Mouse (Mus musculus): ENCODE results near the gene Nkiras2.
"Not testable (repeated sequence)": the region's sequence is repeated elsewhere in the genome, so short reads cannot be mapped to it uniquely, and the experiment has no call there.

The Nkiras2 gene

DNA sequence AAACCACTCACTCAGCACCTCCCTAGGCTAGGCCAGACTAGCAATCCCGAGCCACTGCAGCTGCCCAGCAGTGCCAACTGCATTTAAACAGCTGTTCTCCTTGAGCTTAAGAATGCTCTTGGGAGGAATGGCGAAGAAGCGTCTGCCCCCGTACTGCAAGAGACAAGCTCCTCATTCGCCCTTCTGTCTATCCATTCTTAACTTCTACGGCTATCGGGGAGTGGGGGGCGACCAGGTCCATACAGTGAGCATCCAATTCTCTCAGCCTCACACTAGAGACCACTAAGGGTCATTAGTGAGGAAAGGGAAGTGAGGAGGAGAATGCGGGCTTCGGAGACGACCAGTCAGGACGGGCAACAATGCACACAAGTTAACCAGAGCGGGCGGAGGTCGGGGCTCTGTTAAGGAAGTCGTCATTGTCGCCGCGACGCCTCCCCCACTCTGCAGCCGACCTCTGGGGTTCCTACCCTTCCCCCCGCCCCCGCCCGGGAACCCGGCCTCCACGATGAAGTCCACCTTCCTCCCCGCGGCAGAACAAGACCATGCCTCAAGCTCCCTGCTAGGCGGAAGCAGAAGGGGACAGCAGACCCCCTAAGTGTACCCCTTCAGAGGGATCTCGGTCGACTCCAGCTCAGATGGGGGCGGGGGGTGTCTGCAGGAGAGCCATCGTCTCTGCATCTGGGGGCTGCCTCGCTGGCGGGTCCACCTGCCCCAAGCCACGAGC, at the start of gene Nkiras2:
Nkiras2 (plus strand) TSS at position 484 of the 724 bp plus-strand sequence.
- in situ Hi-C loops (cut with MboI, MseI): no loop called here

DNA sequence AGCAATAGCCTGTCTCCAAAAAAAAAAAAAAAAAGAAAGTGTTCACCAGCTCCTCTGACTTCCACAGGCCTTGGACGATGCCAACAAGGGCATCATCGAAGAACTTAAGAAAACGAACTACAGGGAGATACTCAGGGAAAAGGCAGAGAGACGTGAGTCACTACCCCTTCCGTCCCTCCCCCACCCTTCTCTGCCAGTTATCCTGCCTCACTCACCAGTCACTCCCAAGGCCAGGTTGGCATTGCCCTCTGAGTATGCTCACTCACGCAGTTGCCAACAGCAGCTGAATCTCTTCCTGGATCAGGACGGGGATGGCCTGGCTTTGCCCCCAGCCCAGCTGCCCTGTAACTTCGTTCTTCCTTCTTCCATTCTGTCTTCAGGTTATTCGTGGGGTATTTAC, 49.3 kb upstream of the Nkiras2 start:
- in situ Hi-C loops (cut with MboI, MseI): loop anchor here (5.0 kb wide), 1 partner anchor 138 kb away; no protein-coding TSS in a partner anchor

DNA sequence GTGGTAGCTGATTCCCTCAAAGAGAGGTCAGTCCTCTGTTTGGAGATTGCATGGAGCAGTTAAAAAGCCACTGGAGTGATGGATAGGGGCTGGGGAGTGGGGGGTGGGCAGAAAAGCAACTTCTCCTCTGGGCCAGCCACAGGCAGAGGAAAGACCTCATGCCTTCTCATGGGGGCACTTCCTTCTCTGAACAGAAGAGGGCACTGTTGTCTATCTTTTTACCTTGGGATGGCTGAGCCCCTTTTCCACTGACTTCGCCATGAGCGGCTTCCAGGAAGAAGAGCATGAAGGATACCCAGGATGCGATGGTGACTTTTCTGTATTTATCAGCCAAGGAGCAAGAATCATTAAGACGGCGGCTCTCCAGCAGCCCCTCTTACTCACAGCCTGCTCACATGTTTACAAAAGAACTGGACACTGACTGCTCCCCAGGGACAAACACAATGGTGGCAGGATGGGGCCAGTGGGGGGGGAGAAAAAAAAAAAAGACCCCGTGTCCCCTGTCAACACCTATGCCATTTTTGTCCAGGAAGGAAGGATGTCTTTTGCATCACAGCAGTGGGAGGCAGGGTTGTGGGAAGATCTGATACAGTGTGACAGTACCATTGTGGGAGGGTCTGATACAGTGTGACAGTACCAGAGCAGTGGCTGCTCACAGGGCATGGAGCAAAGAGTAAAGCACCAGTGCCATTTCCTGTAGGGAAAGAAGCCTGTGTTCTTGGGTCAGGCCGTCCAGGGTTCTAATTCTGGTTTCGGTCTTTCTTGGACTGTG, 48.4 kb upstream of the Nkiras2 start:
- in situ Hi-C loops (cut with MboI, MseI): loop anchor here (5.0 kb wide), 1 partner anchor 137 kb away; no protein-coding TSS in a partner anchor

DNA sequence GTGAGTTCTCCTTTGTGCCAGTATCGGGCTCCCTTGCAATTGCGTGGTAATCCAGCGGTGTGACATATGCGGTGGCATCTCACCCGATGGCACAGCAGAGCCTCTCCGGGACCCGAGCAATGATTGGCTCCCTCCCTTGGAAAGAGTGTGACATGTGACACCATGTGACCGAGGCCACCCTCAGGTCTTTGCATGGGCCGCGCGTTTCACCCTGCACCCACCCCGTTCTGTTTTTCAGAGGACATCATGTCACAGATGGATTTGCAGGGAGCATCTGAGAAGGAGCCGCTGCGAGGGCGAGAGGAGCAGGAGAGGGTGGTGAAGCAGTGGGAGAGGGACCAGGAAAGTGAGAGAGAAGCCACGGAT, 47.9 kb upstream of the Nkiras2 start:
- in situ Hi-C loops (cut with MboI, MseI): loop anchor here (5.0 kb wide), 1 partner anchor 136 kb away; no protein-coding TSS in a partner anchor

DNA sequence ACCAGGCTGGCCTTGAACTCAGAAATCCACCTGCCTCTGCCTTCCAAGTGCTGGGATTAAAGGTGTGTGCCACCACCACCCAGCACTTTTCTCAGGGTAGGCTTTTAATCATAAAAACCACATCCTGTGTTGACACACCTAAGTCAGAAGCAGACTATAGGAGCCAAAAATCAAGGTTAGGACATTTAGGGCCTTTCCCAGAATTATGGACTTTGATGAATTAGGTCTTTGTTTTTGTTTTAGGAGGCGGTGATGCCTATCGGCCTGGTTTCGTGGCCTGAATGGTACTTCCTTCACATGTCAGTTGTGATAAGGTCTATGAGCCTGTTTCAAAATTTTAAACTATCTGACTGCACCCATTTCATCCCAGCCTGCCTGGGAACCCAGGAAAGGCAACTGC, 44.9 kb upstream of the Nkiras2 start:
- in situ Hi-C loops (cut with MboI, MseI): loop anchor here (5.0 kb wide), 1 partner anchor 133 kb away; no protein-coding TSS in a partner anchor

DNA sequence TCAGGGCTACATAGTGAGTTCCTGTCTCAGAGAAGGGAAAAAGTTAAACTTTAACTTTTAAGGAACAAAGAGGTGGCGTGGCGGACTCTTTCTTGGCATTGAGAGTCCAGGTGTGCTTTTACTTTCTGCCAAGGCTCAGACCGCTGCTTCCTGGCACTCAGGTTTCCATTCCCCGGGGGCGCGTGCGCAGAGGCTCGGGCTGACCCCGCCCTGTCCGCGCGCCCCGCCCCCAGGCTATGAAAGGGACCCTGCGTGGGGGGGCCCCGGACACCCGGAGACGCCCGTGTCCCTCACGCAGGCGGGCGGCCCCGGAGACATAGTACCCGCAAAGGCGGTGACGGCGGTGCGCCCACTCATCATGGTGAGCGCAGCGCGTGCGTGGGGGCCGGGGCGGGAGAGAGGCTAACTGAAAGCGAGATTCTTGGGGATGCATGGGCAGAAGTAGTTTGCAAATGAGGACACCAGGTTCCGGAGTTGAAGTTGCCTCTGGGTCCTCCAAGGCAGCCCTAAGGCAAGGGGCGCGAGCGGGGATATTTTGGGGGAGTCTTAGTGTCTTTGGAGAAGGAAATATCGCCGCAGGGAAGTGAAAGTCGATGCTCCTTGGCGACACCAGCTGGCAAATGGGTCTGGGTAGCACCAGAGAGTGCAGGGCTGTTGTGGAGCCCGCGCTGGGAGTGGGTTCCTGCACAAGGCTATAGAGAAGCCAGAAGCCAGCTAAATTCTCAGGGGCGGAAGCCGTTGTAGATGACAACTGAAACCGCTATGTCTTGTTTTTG, 44.1 kb upstream of the Nkiras2 start, which contains the start of gene Cnp:
Cnp (plus strand) TSS at position 197 of the 776 bp plus-strand sequence.
- in situ Hi-C loops (cut with MboI, MseI): loop anchor here (5.0 kb wide), 2 partner anchors 47 to 132 kb away; partner anchors contain the start of gene Dnajc7

DNA sequence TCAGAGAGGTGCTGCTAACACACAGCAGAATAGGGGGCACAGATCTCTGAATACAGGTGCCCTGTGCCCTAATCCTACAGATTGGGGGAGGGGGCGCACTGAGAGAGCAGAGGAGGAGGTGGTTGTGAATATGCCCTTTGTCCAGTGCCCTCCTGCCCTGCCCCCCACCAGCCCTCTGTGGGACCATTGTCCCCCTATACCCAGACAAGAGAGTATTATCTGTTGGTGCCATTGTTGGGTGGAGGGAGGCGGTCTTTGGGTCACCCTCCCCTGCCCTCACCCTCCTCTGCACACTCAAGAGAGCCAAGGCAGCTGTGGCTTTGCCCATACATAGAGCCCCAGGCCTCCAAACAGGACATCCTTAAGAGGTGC, 43.6 kb upstream of the Nkiras2 start:
- in situ Hi-C loops (cut with MboI, MseI): loop anchor here (5.0 kb wide), 1 partner anchor 47 kb away; the partner anchor contains the start of gene Dnajc7

DNA sequence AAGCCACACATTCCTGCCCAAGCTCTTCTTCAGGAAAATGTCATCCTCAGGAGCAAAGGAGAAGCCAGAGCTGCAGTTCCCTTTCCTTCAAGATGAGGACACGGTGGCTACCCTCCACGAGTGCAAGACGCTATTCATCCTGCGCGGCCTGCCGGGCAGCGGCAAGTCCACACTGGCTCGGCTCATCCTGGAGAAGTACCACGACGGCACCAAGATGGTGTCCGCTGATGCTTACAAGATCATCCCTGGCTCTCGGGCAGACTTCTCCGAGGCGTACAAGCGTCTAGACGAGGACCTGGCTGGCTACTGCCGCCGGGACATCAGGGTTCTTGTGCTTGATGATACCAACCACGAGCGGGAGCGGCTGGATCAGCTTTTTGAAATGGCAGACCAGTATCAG, 42.8 kb upstream of the Nkiras2 start:
- in situ Hi-C loops (cut with MboI, MseI): loop anchor here (5.0 kb wide), 1 partner anchor 46 kb away; the partner anchor contains the start of gene Dnajc7

DNA sequence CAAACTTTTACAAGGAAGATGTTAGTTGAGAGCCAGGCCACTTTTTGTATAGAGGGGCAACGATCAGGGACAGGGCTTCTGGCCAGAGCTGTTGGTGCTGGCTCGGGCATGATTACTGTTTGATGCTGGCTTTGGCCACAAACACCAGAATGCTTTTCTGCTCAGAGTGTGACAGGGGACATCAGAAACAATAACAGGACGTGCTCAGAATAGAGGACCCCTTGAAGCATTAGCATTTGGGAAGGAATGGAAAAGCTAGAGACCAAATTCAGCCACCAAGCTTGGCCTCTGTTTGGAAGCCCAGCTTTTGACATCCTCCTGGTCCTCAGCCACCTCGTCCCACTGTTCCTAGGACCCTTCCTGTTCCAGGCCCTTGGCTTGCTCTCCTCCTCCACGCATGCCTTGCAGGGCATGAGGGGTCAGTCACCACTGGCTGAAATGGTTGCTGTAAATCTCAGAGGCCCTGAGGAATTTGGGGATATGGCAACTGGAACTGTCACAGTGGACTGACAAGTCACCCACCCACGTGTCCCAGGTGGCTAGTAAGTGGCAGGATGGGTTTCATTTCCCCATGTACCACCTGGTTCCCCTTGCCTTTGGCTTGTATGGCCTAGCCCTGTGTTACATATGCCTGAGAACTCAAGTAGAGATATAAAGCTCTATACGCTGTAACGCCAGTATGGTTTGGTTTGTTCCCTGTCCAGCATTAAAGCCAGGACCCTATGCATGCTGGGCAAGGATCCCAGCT, 41.0 kb upstream of the Nkiras2 start:
- in situ Hi-C loops (cut with MboI, MseI): loop anchor here (5.0 kb wide), 1 partner anchor 44 kb away; the partner anchor contains the start of gene Dnajc7

DNA sequence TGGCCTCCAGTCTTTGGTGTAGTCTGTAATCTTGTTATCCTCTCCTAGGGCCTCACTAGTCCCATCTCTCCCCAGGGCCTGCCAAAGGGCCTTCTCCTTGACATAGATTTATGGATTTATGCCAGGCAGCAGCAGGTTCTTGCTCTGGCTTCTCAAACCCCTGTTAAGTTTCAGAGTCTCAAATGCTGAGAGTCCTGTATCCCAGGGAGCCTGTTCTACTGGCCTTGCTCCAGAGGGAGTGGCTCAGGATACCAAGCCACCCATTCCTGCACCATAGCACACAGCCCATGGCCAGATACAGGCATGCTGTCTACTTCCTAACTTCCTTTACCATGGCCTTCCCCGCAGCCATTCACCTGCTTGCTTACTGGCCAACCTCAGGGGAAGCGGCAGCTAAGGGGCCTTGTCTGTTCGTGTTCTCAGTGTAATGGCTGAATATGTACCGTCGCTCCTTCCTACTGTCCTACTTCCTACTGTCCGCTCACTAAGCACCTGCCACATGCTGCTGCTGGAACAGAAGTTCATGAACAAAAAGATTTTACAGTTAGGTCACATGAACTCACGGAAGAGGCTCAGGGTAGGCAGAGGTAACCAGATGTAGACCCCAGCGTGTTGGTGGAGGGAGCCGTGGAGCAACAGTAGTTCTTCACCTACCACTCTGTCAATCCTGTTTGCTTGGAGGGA, 39.8 kb upstream of the Nkiras2 start:
- in situ Hi-C loops (cut with MboI, MseI): loop anchor here (5.0 kb wide), 1 partner anchor 43 kb away; the partner anchor contains the start of gene Dnajc7

DNA sequence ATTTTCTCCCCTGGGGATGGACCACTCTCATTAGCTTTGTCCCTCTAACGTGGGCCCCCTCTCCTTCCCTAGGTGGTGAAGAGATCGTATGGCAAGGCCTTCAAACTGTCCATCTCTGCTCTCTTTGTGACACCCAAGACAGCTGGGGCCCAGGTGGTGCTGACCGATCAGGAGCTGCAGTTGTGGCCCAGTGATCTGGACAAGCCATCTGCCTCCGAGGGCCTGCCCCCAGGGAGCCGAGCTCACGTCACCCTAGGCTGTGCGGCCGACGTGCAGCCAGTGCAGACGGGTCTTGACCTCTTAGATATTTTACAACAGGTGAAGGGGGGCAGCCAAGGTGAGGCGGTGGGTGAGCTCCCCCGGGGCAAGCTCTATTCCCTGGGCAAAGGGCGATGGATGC, 38.8 kb upstream of the Nkiras2 start:
- in situ Hi-C loops (cut with MboI, MseI): no loop called here

DNA sequence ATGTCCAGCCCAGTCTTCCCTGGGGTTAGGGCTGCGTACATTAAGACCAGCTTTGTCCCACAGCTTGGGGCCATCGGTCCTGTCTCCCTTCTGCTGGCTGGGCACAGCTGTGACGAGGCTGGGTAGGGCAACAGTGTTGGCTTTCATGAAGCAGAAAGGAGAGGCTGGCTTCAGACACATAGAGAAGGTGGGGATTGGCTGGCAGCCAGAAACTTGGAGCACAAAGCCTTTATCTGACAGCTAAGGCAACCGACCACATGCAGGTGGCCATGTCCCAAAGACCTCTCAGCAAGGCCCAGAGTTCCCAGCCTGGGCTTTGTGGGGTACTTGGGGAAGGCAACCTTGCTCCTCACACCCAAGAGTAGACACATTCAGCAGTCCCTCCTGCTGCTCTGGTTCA, 37.3 kb upstream of the Nkiras2 start:
- in situ Hi-C loops (cut with MboI, MseI): no loop called here

DNA sequence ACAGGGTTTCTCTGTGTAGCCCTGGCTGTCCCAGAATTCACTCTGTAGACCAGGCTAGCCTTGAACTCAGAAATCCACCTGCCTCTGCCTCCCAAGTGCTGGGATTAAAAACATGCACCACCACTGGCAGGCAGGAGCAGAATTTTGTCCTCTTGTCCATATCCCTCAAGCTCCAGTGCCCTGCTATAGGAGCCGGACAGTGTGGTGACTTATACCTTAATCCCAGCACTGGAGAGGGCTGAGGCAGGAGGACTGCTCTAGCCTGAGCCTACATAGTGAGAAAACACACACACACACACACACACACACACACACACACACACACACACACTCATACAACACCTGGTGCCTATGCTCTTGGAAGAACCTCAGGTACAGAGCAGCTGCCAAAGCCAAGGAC, 36.6 kb upstream of the Nkiras2 start:
- in situ Hi-C loops (cut with MboI, MseI): not testable (repeated sequence)

DNA sequence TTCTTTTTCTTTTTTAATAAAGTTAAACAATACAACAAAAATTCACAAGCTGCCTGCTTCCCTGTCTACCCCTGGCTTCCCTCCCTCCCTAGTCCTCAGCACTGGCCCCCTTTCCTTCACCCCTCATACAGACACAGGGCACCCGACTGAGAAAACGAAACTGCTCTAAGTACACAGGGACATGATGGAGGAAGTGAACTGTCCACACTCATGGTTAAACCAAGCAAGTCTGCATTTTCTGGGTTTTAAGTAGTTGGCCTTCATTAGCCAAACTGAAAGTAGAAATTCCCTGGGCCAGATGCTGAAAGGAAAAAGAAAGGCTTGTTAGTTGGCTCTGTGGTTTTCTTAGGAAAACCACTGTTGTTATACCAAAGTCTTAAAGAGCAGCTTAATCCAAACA, 36.2 kb upstream of the Nkiras2 start:
- in situ Hi-C loops (cut with MboI, MseI): no loop called here

DNA sequence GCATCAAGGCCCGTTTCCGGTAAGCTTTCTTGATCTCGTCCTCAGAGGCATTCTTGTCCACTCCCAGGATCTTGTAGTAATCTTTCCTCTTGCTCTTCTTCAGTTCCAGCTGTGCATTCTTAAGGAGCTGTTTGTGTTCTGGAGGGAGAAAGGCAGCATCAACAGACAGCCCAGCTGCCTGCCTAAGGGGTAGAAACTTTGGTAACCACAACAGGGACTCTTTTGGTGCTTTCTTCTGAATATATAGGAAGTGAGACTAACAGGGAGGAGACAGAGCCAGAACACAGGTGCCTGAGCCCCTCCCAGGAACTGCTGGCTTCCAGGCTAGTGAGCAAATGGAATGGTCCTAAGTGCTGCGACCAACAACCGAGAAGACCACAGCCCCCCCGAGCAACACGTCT, 34.5 kb upstream of the Nkiras2 start:
- in situ Hi-C loops (cut with MboI, MseI): no loop called here

DNA sequence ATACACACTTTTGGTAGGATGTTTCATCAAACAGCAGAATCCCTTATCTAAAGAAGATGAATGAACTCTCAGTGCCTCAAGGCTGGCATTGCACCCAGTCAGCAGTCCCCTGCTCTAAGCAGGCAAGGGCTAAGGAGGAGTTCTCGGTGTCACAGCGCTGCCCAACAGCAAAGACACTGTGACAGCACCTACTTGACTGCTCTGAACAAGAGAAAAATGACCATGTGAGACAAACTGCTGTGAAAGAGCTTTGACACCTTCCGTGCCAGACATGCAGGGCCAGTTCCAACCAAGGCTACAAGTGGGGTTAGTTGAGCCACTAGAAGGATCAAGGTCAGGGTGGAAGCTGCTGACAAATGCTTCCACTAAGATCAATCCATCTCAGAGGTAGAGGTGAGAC, 33.9 kb upstream of the Nkiras2 start:
- in situ Hi-C loops (cut with MboI, MseI): no loop called here

DNA sequence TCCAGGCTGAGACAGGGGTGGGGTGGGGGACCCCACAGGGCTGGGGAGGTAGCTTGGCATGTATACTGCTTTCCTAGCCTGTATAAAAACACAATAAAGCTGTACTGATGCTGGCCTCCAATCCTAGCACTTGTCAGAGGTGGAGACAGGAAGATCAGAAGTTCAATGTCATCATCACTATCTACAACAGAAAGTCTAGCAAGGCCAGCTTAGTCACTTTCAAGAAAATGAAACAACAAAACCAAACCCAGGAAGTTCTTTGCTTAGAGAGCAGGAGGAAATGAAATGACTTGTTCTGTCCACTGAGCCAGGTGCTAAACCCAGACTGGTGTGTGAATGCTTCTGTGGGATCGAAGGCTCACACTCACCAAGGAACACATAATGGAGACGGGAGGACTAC, 30.6 kb upstream of the Nkiras2 start:
- in situ Hi-C loops (cut with MboI, MseI): no loop called here

DNA sequence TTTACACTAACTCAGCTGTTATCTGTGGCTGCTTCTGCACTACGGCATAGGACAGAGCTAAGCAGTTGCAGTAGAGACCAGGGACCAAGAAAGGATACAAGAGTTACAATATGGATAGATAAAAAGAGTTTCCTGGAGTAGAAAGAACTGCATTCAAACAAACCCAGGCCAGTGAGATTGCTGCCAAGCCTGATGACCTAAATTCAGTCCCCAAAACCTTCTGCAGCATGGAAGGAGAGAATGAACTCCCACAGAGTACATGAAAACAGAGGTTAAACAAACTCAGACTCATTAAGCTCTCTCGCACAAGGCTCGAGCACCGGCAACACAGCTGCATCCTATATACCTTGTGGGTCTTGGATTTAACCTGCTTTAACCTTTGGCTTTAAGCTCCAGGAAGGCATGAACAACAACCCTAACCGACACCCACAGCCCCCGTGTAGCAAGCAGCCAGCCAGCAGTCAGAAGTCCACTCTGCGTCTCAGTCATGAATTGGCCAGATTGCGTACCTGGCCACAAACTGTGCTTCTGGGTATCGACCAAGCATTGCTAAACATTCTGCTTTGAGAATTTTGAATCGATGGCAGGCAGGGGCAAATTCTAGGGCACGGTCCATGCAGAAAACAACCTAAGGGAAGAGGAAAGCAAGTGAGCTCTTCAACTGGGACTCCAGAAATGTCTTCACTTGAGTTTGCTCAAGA, 26.5 kb upstream of the Nkiras2 start:
- in situ Hi-C loops (cut with MboI, MseI): no loop called here

DNA sequence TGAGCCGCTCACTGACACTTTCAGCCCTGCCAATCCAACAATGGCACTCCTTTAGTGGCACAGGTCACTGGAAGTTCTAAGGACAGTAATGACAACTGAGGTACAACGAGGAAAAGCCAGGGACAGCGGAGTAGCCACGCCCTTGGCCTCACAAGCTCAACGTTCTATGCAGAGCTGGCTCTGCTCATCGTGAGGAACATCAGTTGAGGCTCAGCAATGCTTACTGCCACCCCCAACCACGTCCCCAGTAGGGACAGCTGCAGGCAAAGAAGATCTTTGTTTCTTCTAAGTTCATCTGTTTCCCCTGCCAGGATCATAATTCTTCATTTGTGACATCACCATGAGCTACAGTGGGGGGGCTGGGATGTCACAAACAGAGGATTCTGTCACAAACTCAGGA, 24.4 kb upstream of the Nkiras2 start:
- in situ Hi-C loops (cut with MboI, MseI): no loop called here

DNA sequence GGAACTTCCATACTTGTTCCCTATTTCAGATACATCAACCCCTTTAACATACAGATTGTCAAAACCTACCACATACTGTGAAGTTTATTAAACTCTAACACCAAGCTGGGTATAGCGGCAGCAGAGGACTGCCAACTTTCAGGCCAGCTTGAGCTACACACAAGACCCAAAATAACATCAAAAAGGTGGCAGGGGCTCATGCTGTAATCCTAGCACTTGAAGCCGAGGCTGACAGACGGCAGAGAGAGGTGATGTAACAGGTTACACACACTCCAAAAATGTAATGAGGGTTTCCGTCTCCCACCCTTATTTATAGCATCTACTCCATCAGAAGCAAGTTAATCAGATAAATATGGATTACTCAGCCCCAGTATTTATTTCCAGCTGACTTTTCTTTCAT, 23.5 kb upstream of the Nkiras2 start:
- in situ Hi-C loops (cut with MboI, MseI): no loop called here

All from T-helper 2 cell (primary cell).